Mouse (Mus musculus) adrenal gland, postnatal 14 days (tissue): ENCODE results near the gene Iah1. TPM values are rescaled to one million over a fixed set of nuclear protein-coding genes. Genes with fewer than 3 reads are reported as not detected.
A peak's percentile ranks its signal among the peaks of the same experiment; 100 is the strongest.

Source experiments
- DNase-seq: peaks from one replicate; pipeline ENCODE4 v3.0.0; 2021; ENCODE audit warnings: mixed read lengths
- long read RNA-seq, 2 experiments: library from polyadenylated mRNA; stranded (forward); transcript quantifications; one replicate each; pipeline ENCODE4 v2.0.0; 2021
- total RNA-seq: library from RNA; stranded (reverse); gene quantifications from 2 replicates; pipeline ENCODE4 v1.2.3, GENCODE M21; 2021

Gene Iah1
- 73.4 and 79.7 TPM in 2 replicates for total RNA-seq
- long read RNA-seq, experiment 1, transcript Iah1-201 (6 exons, 1,141 nt) = major isoform, 64 of 82 reads
- long read RNA-seq, experiment 1, partial matches to known transcripts = 3 of 82 reads
- long read RNA-seq, experiment 1, other reads (novel, unspliced or antisense) = 13 of 82 reads
- long read RNA-seq, experiment 2, transcript Iah1-201 (6 exons, 1,141 nt) = major isoform, 72 of 88 reads
- long read RNA-seq, experiment 2, partial matches to known transcripts = 2 of 88 reads
- long read RNA-seq, experiment 2, other reads (novel, unspliced or antisense) = 13 of 88 reads

- peak; percentile 91 for DNase-seq
Observed at GRCm38 (mm10) chr12:21315923-21316868, at the start of gene Iah1. TSS of gene Iah1 (plus strand) at chr12:21316389.

- DNase-seq = no peak
Observed at GRCm38 (mm10) chr12:21266784-21267098, 49.4 kb upstream of the Iah1 start.

DNA sequence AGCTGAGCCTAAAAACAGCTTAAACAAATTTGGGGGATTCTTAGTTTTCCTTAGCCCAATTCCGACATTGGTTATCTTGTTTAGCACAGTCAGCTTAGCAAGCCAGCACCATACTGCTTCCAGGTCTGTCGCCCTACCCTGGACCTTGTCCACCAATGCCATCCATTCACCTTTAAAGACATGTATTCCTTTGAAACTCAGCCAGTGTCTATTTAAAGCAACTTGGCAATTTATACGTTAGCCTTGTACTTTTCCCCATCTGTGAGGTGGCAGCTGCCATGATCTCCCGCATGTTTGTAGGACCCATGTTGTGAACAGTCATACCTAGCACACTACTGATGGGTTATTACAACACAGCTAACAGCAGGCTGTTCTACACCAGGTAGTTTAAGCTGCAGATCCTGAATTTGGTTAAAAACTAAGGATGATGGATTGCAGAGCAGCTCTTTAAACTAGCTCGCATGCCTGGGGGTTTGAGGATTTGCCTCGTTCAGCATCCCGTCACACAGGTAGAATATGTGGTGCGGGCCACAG lies 48.0 kb upstream of the Iah1 start:
- no peak for DNase-seq

DNA sequence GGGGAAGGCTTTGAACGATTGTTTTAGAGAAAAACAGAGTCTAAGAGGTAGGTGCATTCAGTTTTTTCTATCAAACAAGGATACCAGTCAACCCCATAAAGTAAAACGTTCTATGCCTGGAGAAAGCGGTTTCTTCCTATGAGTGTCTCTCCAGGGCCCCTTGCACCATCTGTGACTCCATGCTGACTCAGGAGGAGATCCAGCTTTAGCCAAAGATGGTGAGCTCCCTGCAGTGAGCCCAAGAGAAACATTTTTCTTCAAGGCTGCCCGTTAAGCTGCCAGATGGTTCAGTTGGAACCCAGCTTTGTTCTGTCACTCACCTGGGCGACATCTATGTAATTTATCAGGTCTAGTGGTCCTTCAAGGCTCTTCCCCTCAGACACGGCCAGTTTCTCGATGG lies 41.7 kb upstream of the Iah1 start:
- DNase-seq = no peak

DNA sequence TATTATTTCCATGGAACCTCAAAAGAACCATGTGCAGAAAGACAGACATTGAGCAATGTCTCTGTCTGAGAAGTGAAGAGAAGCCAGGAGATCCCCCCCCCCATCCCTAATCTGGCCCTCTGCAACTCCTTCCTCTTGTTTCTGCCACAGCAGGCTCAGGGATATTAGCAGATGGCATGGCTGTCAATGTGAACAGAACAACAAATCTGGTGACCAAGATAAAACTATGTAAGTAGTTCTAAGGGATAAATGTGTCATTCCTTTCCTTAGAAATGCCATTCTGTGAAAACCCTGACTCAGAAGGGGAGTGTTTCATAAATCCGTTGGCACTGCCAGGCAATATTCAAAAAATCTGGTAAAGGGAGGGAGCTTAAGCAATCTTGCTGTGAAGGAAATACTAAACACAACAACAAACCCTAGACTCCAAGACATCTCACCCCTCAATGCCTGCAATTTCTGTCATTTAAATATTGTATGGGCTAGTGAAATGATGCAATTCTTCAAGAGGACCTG lies 38.8 kb upstream of the Iah1 start:
- DNase-seq = no peak

GRCm38 (mm10) chr12:21284761-21285441 lies 31.3 kb upstream of the Iah1 start, which contains the start of gene Cpsf3:
TSS of gene Cpsf3 (plus strand) at chr12:21285391.
- no peak for DNase-seq

GRCm38 (mm10) chr12:21285508-21286242 lies 30.5 kb upstream of the Iah1 start:
- DNase-seq = no peak

DNA sequence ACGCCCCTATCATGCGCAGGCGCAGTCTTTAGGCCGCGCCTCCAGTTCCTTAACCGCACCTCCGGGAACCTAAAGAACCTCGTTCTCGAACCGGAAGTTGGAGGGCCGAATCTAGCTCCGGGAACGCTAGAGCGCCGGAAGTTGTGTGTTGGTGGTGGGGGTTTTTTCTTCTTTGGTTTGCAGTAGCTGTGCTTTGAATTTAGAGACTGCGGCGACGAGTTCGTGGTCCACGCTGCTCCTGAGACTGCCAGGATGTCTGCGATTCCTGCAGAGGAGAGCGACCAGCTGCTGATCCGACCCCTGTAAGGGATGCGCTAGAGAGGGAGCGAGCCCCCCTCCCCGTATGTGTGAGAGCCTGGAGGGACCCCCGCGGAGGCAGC lies 30.0 kb upstream of the Iah1 start, which contains the start of gene Itgb1bp1:
Gene Itgb1bp1, minus strand, starts transcription at position 42 of the 380 bp plus-strand sequence.
- DNase-seq = peak; percentile 99

GRCm38 (mm10) chr12:21286712-21287650 lies 29.2 kb upstream of the Iah1 start:
- DNase-seq = peak; percentile 32

DNA sequence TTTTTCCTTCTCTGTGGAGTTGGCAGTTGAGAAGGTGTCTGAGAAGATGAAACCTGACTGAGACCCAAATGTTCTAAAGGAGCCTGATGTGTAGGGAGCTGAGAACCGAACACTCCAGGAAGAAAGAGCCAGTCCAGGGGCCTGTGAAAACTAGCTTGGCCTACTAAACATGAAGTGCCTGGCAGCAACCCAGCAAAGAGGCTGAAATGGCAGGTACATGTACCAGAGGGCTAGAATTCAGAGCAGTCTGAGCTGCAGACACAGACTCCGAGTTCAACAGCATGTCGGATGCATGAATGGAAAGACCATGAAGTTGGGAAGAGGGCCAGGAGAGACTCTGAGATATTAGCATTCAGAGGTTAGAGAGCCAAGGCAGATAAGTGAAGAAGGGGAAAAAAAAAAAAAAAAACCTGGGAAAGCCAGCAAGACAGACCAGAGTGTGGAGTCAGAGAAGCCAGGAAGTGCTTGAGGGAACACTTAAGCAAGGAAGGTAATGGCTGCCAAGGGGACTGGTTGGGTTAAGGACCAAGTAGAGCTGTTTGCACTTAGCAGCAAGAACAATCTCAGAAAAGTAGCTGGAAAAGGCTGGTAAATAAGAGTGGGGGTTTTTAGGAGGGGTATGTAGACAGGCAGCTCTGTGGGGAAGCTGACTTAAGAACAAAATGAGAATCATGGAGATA lies 27.3 kb upstream of the Iah1 start:
- DNase-seq = no peak

- DNase-seq = no peak
Observed at GRCm38 (mm10) chr12:21289651-21290050, 26.5 kb upstream of the Iah1 start.

- no peak for DNase-seq
Observed at GRCm38 (mm10) chr12:21298856-21299255, 17.3 kb upstream of the Iah1 start.

DNA sequence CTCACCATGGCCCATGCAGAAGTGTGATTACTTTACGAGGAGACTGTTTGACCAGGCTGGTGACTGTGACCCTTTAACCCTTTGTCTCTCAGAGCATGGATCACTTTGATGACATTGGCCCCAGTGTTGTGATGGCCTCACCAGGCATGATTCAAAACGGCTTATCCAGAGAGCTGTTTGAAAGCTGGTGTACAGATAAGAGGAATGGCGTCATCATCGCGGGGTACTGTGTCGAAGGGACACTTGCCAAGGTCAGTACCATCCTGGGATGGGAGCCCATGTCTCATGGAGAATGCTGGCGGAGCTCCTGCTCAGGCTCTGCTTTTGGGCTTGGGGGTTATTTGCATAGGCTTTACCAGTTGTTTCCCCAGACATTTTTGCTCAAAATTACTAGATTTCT lies 14.9 kb upstream of the Iah1 start:
- DNase-seq = peak; percentile 81

- no peak for DNase-seq
Observed at GRCm38 (mm10) chr12:21301932-21302331, 14.3 kb upstream of the Iah1 start.

DNA sequence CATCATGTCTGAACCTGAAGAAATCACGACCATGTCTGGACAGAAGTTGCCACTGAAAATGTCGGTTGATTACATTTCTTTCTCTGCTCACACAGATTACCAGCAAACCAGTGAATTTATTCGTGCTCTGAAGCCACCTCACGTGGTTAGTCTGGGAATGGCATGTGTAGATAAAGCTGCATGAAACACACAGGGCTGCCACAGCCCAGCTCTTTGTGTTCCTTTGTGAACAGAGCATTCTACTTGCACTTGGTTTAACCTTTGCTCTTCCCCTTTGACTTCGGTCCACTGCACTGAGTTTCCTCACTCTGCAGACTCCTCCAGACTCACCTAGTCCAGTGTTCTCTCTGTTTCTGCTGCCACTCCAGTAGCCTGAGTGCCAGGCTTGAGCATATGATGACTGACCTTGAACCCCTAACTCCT lies 13.8 kb upstream of the Iah1 start:
- no peak for DNase-seq

- no peak for DNase-seq
Observed at GRCm38 (mm10) chr12:21305741-21306140, 10.4 kb upstream of the Iah1 start.

GRCm38 (mm10) chr12:21306721-21307120 lies 9.5 kb upstream of the Iah1 start:
- DNase-seq = no peak

DNA sequence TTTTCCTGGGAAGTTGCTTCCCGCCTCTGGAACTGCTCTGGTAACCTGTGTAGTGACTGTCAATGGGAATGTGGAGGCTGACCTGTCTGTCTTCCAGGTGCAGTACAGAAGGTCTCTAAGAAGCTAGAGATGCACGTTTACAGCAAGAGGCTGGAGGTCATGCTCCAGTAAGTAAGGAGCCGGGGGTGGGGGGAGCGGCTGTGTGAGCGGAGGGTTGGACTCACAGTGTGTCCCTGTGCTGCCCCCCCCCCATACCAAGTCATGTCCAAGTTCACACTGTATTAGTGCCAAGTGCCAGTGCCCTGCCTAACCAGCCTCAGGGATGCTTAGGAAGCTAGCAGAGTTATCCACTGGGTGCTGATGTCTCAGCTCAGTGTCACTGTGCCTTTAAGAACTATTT lies 4.0 kb upstream of the Iah1 start:
- DNase-seq = no peak

DNA sequence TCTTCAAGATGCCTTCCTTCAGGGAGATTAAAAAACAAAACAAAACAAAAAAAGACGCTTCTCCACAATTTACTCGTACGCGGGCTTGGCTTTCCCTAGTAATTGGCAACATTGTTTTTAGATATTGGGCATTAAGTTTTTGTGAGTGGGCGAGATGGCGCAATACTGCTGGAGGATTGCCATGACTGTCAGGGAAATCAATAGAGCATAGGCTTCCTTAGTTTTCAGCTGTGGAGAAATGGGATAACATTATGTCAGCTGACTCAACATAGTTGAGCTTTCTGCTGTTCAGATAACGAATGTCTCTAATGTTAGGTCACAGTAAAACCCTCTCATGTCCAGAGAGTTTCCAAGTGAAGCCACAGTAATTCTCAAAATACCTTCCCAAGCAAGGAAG lies 678 bp downstream of the Iah1 start:
- DNase-seq = peak; percentile 61
